Mouse (Mus musculus) CH12.LX (cell line): ENCODE results near the gene Chrna10. TPM values are rescaled to one million over a fixed set of nuclear protein-coding genes. Genes with fewer than 3 reads are reported as not detected.
A peak's percentile ranks its signal among the peaks of the same experiment; 100 is the strongest.

Experiments used
- DNase-seq: peaks from one replicate; pipeline ENCODE4 v3.0.0-alpha.2; 2013; ENCODE audit errors: extremely low read depth
- H3K27ac ChIP-seq: 2 replicates; pipeline ENCODE4 v1.5.1; 2012; ENCODE audit warnings: low read depth, mild to moderate bottlenecking, control low read depth, moderate library complexity; ENCODE audit not compliant: insufficient read depth
- H3K27me3 ChIP-seq: replicated peaks from 2 replicates; pipeline ENCODE3; 2012; ENCODE audit warnings: inconsistent platforms
- H3K36me3 ChIP-seq, 2 experiments: replicated peaks in 1 of 2; 2 replicates each; pipeline versions ENCODE3 to v1.6.1; 2012; ENCODE audit warnings: inconsistent platforms in 1 of 2, low read length in 1 of 2, mild to moderate bottlenecking in 1 of 2, mixed read lengths in 1 of 2, moderate library complexity in 1 of 2; ENCODE audit not compliant: control insufficient read depth in 1 of 2, insufficient read depth in 1 of 2
- H3K4me1 ChIP-seq, 2 experiments: 2 replicates each; pipeline ENCODE4 v1.6.1; 2012; ENCODE audit warnings: inconsistent platforms in 1 of 2, moderate library complexity in 1 of 2; ENCODE audit not compliant: insufficient read depth in 2 of 2, control insufficient read depth in 1 of 2
- H3K4me2 ChIP-seq: 2 replicates; pipeline ENCODE4 v1.6.1; 2012; ENCODE audit warnings: low read depth, mild to moderate bottlenecking, control low read depth; ENCODE audit not compliant: poor library complexity, insufficient read depth, severe bottlenecking
- H3K4me3 ChIP-seq, 3 experiments: fragments of 150-350 bp in 1 of 3; sonication (generic) in 1 of 3; replicated peaks in 1 of 3; 2 replicates each; pipeline versions ENCODE3 to v1.5.1; 2011 to 2012; ENCODE audit warnings: low read depth in 2 of 3, low read length in 2 of 3, mild to moderate bottlenecking in 2 of 3, moderate library complexity in 2 of 3, control low read depth in 1 of 3, improper control_type of control experiment in 1 of 3, inconsistent platforms in 1 of 3, mixed read lengths in 1 of 3; ENCODE audit not compliant: poor library complexity in 1 of 3
- H3K79me2 ChIP-seq: replicated peaks from 2 replicates; pipeline ENCODE4 v1.6.1; 2012; ENCODE audit warnings: mild to moderate bottlenecking, moderate library complexity; ENCODE audit not compliant: control insufficient read depth, poor library complexity, insufficient read depth, severe bottlenecking; ENCODE audit errors: extremely low read depth
- H3K9ac ChIP-seq: 2 replicates; pipeline ENCODE4 v1.6.1; 2012; ENCODE audit warnings: low read depth, mild to moderate bottlenecking, control low read depth, moderate library complexity; ENCODE audit not compliant: insufficient read depth
- H3K9me3 ChIP-seq: replicated peaks from 2 replicates; pipeline ENCODE3; 2012; ENCODE audit warnings: low read length, inconsistent platforms, mixed read lengths
- CTCF ChIP-seq, 2 experiments: IDR thresholded peaks in 1 of 2; conservative IDR thresholded peaks in 1 of 2; 2 replicates each; pipeline ENCODE4 v1.5.1; 2011 to 2012; ENCODE audit warnings: low read depth in 2 of 2, low read length in 2 of 2, improper control_type of control experiment in 1 of 2, inconsistent platforms in 1 of 2, mild to moderate bottlenecking in 1 of 2, moderate library complexity in 1 of 2
- EP300 ChIP-seq: IDR thresholded peaks from 2 replicates; pipeline ENCODE4 v1.6.1; 2011; ENCODE audit warnings: low read length, improper control_type of control experiment
- ETS1 ChIP-seq: conservative IDR thresholded peaks from 2 replicates; pipeline ENCODE4 v1.6.1; 2012; ENCODE audit warnings: low read depth, mild to moderate bottlenecking, inconsistent platforms, low read length, improper control_type of control experiment, moderate library complexity
- HCFC1 ChIP-seq: IDR thresholded peaks from 2 replicates; pipeline ENCODE4 v1.6.1; 2012; ENCODE audit warnings: low read depth, mild to moderate bottlenecking, inconsistent platforms, low read length, improper control_type of control experiment
- JUND ChIP-seq: conservative IDR thresholded peaks from 2 replicates; pipeline ENCODE4 v1.6.1; 2011; ENCODE audit warnings: low read depth, low read length, improper control_type of control experiment
- KAT2A ChIP-seq: IDR thresholded peaks from 2 replicates; pipeline ENCODE4 v1.6.1; 2012; ENCODE audit warnings: low read length, improper control_type of control experiment, inconsistent platforms; ENCODE audit not compliant: insufficient replicate concordance
- MAZ ChIP-seq: IDR thresholded peaks from 2 replicates; pipeline ENCODE4 v1.6.1; 2012; ENCODE audit warnings: low read depth, mild to moderate bottlenecking, inconsistent platforms, low read length, improper control_type of control experiment, moderate library complexity
- MXI1 ChIP-seq: IDR thresholded peaks from 2 replicates; pipeline ENCODE4 v1.6.1; 2011; ENCODE audit warnings: mild to moderate bottlenecking, low read depth, low read length, improper control_type of control experiment
- RAD21 ChIP-seq: IDR thresholded peaks from 2 replicates; pipeline ENCODE4 v1.6.1; 2011; ENCODE audit warnings: low read depth, mild to moderate bottlenecking, low read length, improper control_type of control experiment, moderate library complexity
- RCOR1 ChIP-seq: conservative IDR thresholded peaks from 2 replicates; pipeline ENCODE4 v1.6.1; 2012; ENCODE audit warnings: low read depth, mild to moderate bottlenecking, inconsistent platforms, low read length, improper control_type of control experiment
- SMC3 ChIP-seq: IDR thresholded peaks from 2 replicates; pipeline ENCODE4 v1.6.1; 2011; ENCODE audit warnings: low read depth, low read length, improper control_type of control experiment
- ZKSCAN1 ChIP-seq: IDR thresholded peaks from 2 replicates; pipeline ENCODE4 v1.6.1; 2012; ENCODE audit warnings: low read depth, inconsistent platforms, low read length, improper control_type of control experiment, borderline replicate concordance
- dilution Hi-C: fragments of 300-500 bp; cut with MboI; formaldehyde crosslinking; loops from 2 replicates; pipeline ENCODE4 v1.14.3; 2020; ENCODE audit warnings: low sequenced_read_pairs; ENCODE audit not compliant: extremely low pct_unique_long_range_greater_than_20kb, extremely low pct_ligation_motif_present
- in situ Hi-C: fragments of 300-500 bp; cut with MboI; formaldehyde crosslinking; loops from 3 replicates; pipeline ENCODE4 v1.14.3; 2019; ENCODE audit warnings: low sequenced_read_pairs, low pct_ligation_motif_present, low pct_unique_long_range_greater_than_20kb, mixed read lengths
- polyA plus RNA-seq: library from polyadenylated mRNA; unstranded; fragments of >175 nt; gene quantifications from 2 replicates; pipeline ENCODE4 v1.2.1, GENCODE M21; 2012; ENCODE audit warnings: low read depth; ENCODE audit not compliant: insufficient read length
- total RNA-seq, 2 experiments: library from RNA; depleted of rRNA; stranded (reverse); fragments of 300-350 nt in 1 of 2; fragments of >200 nt in 1 of 2; gene quantifications; 2 replicates each; pipeline ENCODE4 v1.2.3; 2012 to 2014

Chrna10 gene
- total and polyA plus RNA-seq, 3 experiments, result not detected

- dilution Hi-C loops (no loop called here), in situ Hi-C loops (loop anchor here (10.0 kb wide), 1 partner anchor 168 kb away; no protein-coding TSS in a partner anchor)
- H3K4me1 ChIP-seq, result 0 out of 4 replicates have a peak, but pooled peaks cover 0 to 2% of the 10 kb centered on the region in 2 experiments
- H3K27ac ChIP-seq, result no peak within 1 kb of the TSS
- no peaks in the 10 kb centered on the region for H3K79me2 ChIP-seq
- no peak within 1 kb of the TSS for H3K4me2 ChIP-seq
- no peaks in the 10 kb centered on the region for H3K27me3 ChIP-seq
- no peak within 1 kb of the TSS for H3K4me3 ChIP-seq
- H3K36me3 ChIP-seq, result peaks cover 55 to 93% of the 10 kb centered on the region in 2 experiments
- no peak within 1 kb of the TSS for H3K9ac ChIP-seq
- no peak for TF ChIP-seq MXI1
- DNase-seq, result no peak
- H3K9me3 ChIP-seq, result no peaks in the 10 kb centered on the region
Observed at GRCm38 (mm10) chr7:102082816-102083215, 33.8 kb downstream of the Chrna10 start, which contains the start of gene Trpc2. Gene Trpc2 (plus strand): TSS chr7:102083116.

GRCm38 (mm10) chr7:102081784-102082183 is 34.8 kb downstream of the Chrna10 start:
- in situ Hi-C loops (loop anchor here (10.0 kb wide), 1 partner anchor 167 kb away; no protein-coding TSS in a partner anchor), dilution Hi-C loops (no loop called here)
- no peak for TF ChIP-seq EP300
- no peak for DNase-seq
- no peak overlapping the region for H3K9ac ChIP-seq
- H3K9me3 ChIP-seq, result no peaks in the 10 kb centered on the region
- no peak overlapping the region for H3K4me3 ChIP-seq
- 0 out of 4 replicates have a peak, but pooled peaks cover 0 to 2% of the 10 kb centered on the region in 2 experiments for H3K4me1 ChIP-seq
- no peaks in the 10 kb centered on the region for H3K79me2 ChIP-seq
- H3K27me3 ChIP-seq, result no peaks in the 10 kb centered on the region
- no peak overlapping the region for H3K4me2 ChIP-seq
- H3K27ac ChIP-seq, result no peak overlapping the region
- peaks cover 63 to 94% of the 10 kb centered on the region in 2 experiments for H3K36me3 ChIP-seq

- in situ Hi-C loops, result loop anchor here (10.0 kb wide), 1 partner anchor 166 kb away; no protein-coding TSS in a partner anchor
Observed at GRCm38 (mm10) chr7:102080311-102080710, 36.3 kb downstream of the Chrna10 start.

GRCm38 (mm10) chr7:102078517-102078916 is 38.1 kb downstream of the Chrna10 start:
- Histone ChIP-seq H3K9ac (no peak overlapping the region), H3K4me3 (no peak overlapping the region), H3K4me2 (no peak overlapping the region), H3K27me3 (no peaks in the 10 kb centered on the region), H3K79me2 (no peaks in the 10 kb centered on the region), H3K27ac (no peak overlapping the region), H3K36me3 (peaks cover 72 to 84% of the 10 kb centered on the region in 2 experiments), H3K9me3 (no peaks in the 10 kb centered on the region), H3K4me1 (0 out of 4 replicates have a peak, but pooled peaks cover 0 to 2% of the 10 kb centered on the region in 2 experiments)
- in situ Hi-C loops (no loop called here), dilution Hi-C loops (no loop called here)
- TF ChIP-seq HCFC1, result no peak
- TF ChIP-seq SMC3, result peak; percentile 50
- peak; percentile 77 for TF ChIP-seq RAD21
- TF ChIP-seq CTCF (conservative IDR thresholded peaks at IDR 0.05 in 1 of 2, IDR thresholded peaks at IDR 0.05 in 1 of 2; ENCODE audit: low read depth in 2 of 2, low read length in 2 of 2), result peak; percentile 76 to 79
- DNase-seq, result peak; percentile 44

More at GRCm38 (mm10) chr7:102080311-102080710, 36.3 kb downstream of the Chrna10 start:
- no peaks in the 10 kb centered on the region for H3K27me3 ChIP-seq
- peaks cover 72 to 89% of the 10 kb centered on the region in 2 experiments for H3K36me3 ChIP-seq
- no peak overlapping the region for H3K4me2 ChIP-seq
- no peak overlapping the region for H3K9ac ChIP-seq
- H3K4me1 ChIP-seq, result 0 out of 4 replicates have a peak, but pooled peaks cover 0 to 2% of the 10 kb centered on the region in 2 experiments
- H3K9me3 ChIP-seq, result no peaks in the 10 kb centered on the region
- TF ChIP-seq CTCF (conservative IDR thresholded peaks at IDR 0.05 in 1 of 2, IDR thresholded peaks at IDR 0.05 in 1 of 2; ENCODE audit: low read depth in 2 of 2, low read length in 2 of 2) (no peak), KAT2A (no peak), RCOR1 (no peak), MAZ (no peak), ETS1 (no peak), JUND (no peak), ZKSCAN1 (no peak)
- dilution Hi-C loops, result no loop called here
- no peak overlapping the region for H3K27ac ChIP-seq
- H3K79me2 ChIP-seq, result no peaks in the 10 kb centered on the region
- no peak for DNase-seq
- no peak overlapping the region for H3K4me3 ChIP-seq
